Mouse (Mus musculus) heart, adult 9 months (tissue): Measurements from ENCODE around the gene Slc27a5.

Experiments
- DNase-seq, 2 experiments: peaks; one replicate each; pipeline ENCODE4 v3.0.0; 2022; ENCODE audit warnings: low spot score in 2 of 2

Slc27a5 gene

GRCm38 (mm10) chr7:12986906-12987305, 11.1 kb downstream of the Slc27a5 start:
- no peak for DNase-seq

GRCm38 (mm10) chr7:12985724-12986123, 12.3 kb downstream of the Slc27a5 start:
- no peak for DNase-seq

GRCm38 (mm10) chr7:12980291-12980690, 17.7 kb downstream of the Slc27a5 start:
- no peak for DNase-seq

GRCm38 (mm10) chr7:12979776-12980175, 18.2 kb downstream of the Slc27a5 start:
- no peak for DNase-seq

- peak in 1 of 2 experiments; percentile 19 for DNase-seq
Measured at GRCm38 (mm10) chr7:12978931-12979722, 18.9 kb downstream of the Slc27a5 start.

- peak; percentile 99 for DNase-seq
Measured at GRCm38 (mm10) chr7:12977682-12978389, 20.2 kb downstream of the Slc27a5 start, which contains the start of gene Zfp446. Zfp446 (plus strand) TSS chr7:12977848.

- DNase-seq, result no peak
Measured at GRCm38 (mm10) chr7:12970906-12971305, 27.1 kb downstream of the Slc27a5 start.

GRCm38 (mm10) chr7:12966104-12966845, 31.7 kb downstream of the Slc27a5 start:
- peak in 1 of 2 experiments; percentile 35 for DNase-seq

GRCm38 (mm10) chr7:12965678-12966091, 32.3 kb downstream of the Slc27a5 start, which contains the start of gene Zfp324:
Zfp324 (plus strand) TSS chr7:12965838.
- peak; percentile 92 to 94 for DNase-seq

- DNase-seq, result peak; percentile 53 to 70
Measured at GRCm38 (mm10) chr7:12961511-12962141, 36.4 kb downstream of the Slc27a5 start.

- no peak for DNase-seq
Measured at GRCm38 (mm10) chr7:12959718-12960117, 38.3 kb downstream of the Slc27a5 start.

GRCm38 (mm10) chr7:12958948-12959347, 39.0 kb downstream of the Slc27a5 start:
- DNase-seq, result no peak

GRCm38 (mm10) chr7:12957511-12957910, 40.5 kb downstream of the Slc27a5 start:
- DNase-seq, result no peak

GRCm38 (mm10) chr7:12954896-12955295, 43.1 kb downstream of the Slc27a5 start:
- no peak for DNase-seq

- no peak for DNase-seq
Measured at GRCm38 (mm10) chr7:12949872-12950229, 48.1 kb downstream of the Slc27a5 start.

- DNase-seq, result peak; percentile 96 to 97
Measured at GRCm38 (mm10) chr7:12949032-12949871, 48.7 kb downstream of the Slc27a5 start.

- no peak for DNase-seq
Measured at GRCm38 (mm10) chr7:12943488-12943887, 54.5 kb downstream of the Slc27a5 start.

- no peak for DNase-seq
Measured at GRCm38 (mm10) chr7:12940599-12940998, 57.4 kb downstream of the Slc27a5 start.
